Mouse (Mus musculus) thymus, postnatal 10 days (tissue): ENCODE measurements around the gene Slamf6.
"Not testable (repeated sequence)": the region's sequence is repeated elsewhere in the genome, so short reads cannot be mapped to it uniquely, and the experiment has no call there.

Source experiments
- DNase-seq, 2 experiments: peaks; one replicate each; pipeline ENCODE4 v3.0.0; 2021; ENCODE audit warnings: low spot score in 2 of 2

Gene Slamf6

GRCm38 (mm10) chr1:171917305-171918039, at the start of gene Slamf6:
Slamf6 (plus strand) TSS chr1:171917515.
- DNase-seq = peak in 1 of 2 experiments; percentile 47

GRCm38 (mm10) chr1:171886989-171887388, 30.3 kb upstream of the Slamf6 start:
- DNase-seq = no peak

GRCm38 (mm10) chr1:171895364-171895763, 22.0 kb upstream of the Slamf6 start, which contains the start of gene Gm10521:
Gm10521 (plus strand) TSS chr1:171895664.
- DNase-seq = not testable (repeated sequence)

- DNase-seq = no peak
These were observed 13.3 kb upstream of the Slamf6 start for GRCm38 (mm10) chr1:171904011-171904410.

- peak in 1 of 2 experiments; percentile 24 for DNase-seq
These were observed 1.5 kb upstream of the Slamf6 start for GRCm38 (mm10) chr1:171915638-171916458.

GRCm38 (mm10) chr1:171918136-171918920, 1.0 kb downstream of the Slamf6 start:
- DNase-seq = no peak

GRCm38 (mm10) chr1:171919193-171919592, 1.9 kb downstream of the Slamf6 start:
- peak; percentile 88 to 91 for DNase-seq

- DNase-seq = peak in 1 of 2 experiments; percentile 21
These were observed 2.7 kb downstream of the Slamf6 start for GRCm38 (mm10) chr1:171919901-171920510.

GRCm38 (mm10) chr1:171920989-171921621, 3.8 kb downstream of the Slamf6 start:
- peak; percentile 46 to 59 for DNase-seq

GRCm38 (mm10) chr1:171921641-171922040, 4.3 kb downstream of the Slamf6 start:
- peak in 1 of 2 experiments; percentile 25 for DNase-seq

- DNase-seq = no peak
These were observed 5.5 kb downstream of the Slamf6 start for GRCm38 (mm10) chr1:171922844-171923243.

- DNase-seq = no peak
These were observed 7.6 kb downstream of the Slamf6 start for GRCm38 (mm10) chr1:171924900-171925299.

- no peak for DNase-seq
These were observed 16.5 kb downstream of the Slamf6 start for GRCm38 (mm10) chr1:171933851-171934250.

- DNase-seq = peak in 1 of 2 experiments; percentile 39
These were observed 21.9 kb downstream of the Slamf6 start for GRCm38 (mm10) chr1:171938952-171939948.

GRCm38 (mm10) chr1:171940626-171941025, 23.3 kb downstream of the Slamf6 start:
- DNase-seq = no peak

GRCm38 (mm10) chr1:171946447-171946995, 29.2 kb downstream of the Slamf6 start:
- DNase-seq = no peak

- no peak for DNase-seq
These were observed 31.0 kb downstream of the Slamf6 start for GRCm38 (mm10) chr1:171948161-171948945.

- DNase-seq = peak in 1 of 2 experiments; percentile 20
These were observed 31.7 kb downstream of the Slamf6 start for GRCm38 (mm10) chr1:171948946-171949508.
